Mouse (Mus musculus) right cerebral cortex, postnatal 25 days (tissue): ENCODE data around the gene Hcar2.

ENCODE experiments used
- DNase-seq: peaks from one replicate; pipeline ENCODE4 v3.0.0; 2022

The Hcar2 gene

GRCm38 (mm10) chr5:123858798-123859197 is 6.5 kb downstream of the Hcar2 start:
- no peak for DNase-seq

DNA sequence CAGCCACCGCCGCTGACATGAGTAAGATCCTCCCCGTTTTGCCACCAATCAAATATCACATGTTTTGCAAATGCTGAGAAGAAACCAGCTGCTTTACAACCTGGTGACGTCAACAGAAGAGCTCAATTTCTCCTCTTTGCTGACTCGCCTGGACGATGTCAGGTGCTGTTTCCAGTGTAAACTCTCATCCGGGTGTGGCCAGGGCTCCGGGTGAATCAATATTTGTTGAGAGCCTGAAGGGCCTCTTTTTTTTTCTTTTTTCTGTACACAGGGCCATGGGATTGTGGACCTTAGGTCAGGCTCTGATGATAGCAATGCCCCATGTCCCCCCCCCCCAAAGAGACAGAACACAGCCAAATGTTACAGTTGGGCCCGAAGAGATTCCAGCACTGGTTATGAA is 10.8 kb downstream of the Hcar2 start:
- no peak for DNase-seq

GRCm38 (mm10) chr5:123853877-123854504 is 11.3 kb downstream of the Hcar2 start:
- no peak for DNase-seq

GRCm38 (mm10) chr5:123851398-123851797 is 13.9 kb downstream of the Hcar2 start:
- no peak for DNase-seq

DNA sequence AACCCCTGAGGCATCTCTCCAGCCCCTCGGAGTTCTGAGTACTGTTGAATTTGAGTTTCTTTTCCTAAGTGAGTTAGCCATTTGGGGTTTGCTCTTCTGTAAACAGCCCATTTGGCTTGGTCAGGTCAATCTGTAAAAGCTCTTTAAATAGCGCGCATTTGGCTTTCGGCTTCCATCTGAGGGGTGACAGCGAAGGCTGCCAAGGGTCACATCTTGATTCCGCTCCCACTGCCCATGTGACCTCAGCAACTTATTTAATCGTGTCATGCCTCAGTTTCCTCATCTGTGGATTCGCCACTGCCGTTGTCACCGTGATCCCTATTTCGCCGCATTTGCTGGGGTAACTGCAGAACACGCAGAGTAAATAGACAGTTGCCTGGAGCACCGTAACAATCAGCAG is 21.0 kb downstream of the Hcar2 start:
- DNase-seq: no peak

GRCm38 (mm10) chr5:123843816-123844215 is 21.5 kb downstream of the Hcar2 start:
- no peak for DNase-seq

DNA sequence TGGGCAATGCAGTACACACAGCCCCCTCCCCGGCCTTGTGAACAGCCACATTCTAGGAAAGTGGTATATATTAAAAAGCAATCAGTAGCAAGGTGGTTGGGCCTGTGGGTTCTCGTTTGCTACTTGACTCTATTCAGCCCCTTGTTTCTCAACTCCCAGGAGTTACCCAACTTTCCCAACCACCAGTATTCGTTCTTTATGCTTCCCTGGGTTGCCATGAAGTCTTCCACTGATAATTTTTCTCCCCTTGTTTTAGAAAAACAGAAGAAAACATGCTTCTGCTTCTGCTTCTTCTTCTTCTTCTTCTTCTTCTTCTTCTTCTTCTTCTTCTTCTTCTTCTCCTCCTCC is 22.4 kb downstream of the Hcar2 start:
- DNase-seq: no peak

- no peak for DNase-seq
Measured at GRCm38 (mm10) chr5:123842221-123842934, 22.9 kb downstream of the Hcar2 start.

- no peak for DNase-seq
Measured at GRCm38 (mm10) chr5:123837371-123837770, 27.9 kb downstream of the Hcar2 start.

- no peak for DNase-seq
Measured at GRCm38 (mm10) chr5:123834836-123835235, 30.5 kb downstream of the Hcar2 start.

GRCm38 (mm10) chr5:123832309-123832708 is 33.0 kb downstream of the Hcar2 start:
- no peak for DNase-seq

DNA sequence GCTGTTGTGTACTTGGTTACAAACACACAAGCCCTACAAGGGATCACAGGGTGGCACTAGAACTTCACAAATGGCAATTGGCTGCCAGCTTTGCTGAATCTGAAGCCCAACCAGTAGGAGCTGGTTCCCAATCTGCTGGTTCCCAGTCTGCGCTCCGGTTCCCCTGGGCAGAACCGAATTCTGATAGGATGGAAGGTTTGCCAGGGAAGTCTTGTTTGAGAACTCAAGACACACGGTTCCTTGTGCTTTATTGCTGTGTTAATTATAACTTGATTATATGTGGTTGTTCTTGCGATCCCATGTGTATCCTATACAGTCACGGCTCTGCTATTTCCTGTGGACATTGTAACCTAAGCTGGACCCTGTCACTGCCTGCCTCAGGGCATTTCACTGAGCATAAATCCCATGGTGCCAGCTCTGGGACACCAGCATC is 37.6 kb downstream of the Hcar2 start:
- DNase-seq: no peak

DNA sequence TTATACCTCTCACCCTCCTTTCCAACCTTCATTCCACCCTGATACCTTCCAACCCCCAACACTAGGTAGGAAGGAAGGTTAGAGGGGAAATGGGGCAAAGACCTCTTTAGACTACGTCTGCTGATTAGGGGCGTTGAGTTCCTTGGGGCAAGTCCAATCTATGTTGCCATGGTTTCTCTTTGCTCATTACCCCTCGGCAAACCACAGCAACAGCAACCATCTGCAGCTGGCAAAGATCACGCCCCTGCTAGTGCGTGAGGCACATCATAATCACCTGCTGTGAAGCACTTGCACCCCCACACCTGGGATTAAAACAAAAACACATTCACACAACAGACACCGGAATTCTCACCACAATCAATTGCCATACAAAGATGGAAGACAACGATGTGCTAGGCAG is 42.6 kb downstream of the Hcar2 start:
- DNase-seq: no peak

GRCm38 (mm10) chr5:123821264-123821571 is 44.1 kb downstream of the Hcar2 start:
- DNase-seq: no peak

DNA sequence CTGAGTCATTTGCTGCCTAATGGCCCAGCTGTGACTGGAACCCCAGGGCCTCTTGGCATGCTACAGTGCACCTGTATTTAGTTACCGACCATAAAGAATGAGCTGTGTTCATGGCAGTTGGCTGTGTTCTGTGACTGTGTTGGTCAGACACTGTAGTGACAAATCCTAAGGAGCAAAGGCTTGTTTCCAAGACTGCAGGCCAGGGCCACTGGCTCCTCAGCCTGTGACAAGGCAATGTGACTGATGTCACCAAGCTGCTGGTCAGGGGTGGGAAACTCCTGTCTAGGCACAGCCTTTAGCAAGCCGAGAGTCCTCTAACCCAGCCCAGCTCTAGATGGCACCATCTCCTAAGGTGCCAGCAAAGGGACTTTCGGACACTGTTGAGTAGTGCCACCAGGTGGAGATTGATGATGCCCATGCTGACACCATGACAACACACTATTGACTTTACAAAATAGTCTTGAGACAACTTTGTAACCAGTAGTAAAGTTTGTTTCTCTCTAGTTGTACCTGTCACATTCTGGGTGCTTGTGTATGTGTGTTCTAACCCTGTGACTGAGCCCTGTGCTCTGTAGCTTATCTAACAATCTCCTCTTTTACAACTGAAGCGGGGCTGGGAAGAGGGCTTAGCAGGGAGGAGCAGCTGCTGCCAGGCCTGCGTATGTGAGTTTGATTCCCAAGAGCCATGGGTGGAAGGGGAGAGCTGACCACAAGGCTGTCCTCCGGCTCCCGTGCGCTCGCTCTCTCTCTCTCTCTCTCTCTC is 44.6 kb downstream of the Hcar2 start:
- no peak for DNase-seq

- peak; percentile 74 for DNase-seq
Measured at GRCm38 (mm10) chr5:123818941-123819577, 46.2 kb downstream of the Hcar2 start.

DNA sequence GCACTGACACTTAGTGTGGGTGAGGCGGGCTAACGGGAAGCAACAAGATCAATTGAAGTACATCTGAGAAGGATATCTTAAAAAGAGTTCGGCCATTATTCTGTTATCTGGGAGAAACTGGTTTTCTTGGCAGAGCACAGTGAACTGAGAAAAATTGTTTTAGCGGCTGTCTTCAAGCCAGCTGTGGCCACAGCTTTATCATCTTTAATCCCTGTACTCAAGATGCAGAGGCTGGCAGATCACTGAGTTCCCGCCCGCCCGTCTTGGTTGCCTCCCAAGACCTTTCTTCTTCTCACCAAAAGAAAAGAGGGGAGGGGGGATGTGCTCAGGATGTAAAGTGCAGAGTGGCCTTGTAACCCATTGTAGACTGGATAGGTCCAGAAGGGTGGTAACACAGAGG is 48.4 kb downstream of the Hcar2 start:
- no peak for DNase-seq
